Mouse (Mus musculus): ENCODE measurements around the gene App. TPM values are rescaled to one million over a fixed set of nuclear protein-coding genes. Genes with fewer than 3 reads are reported as not detected.

Gene App
- total RNA-seq, 2 experiments from 2014 or later, result 1,138 to 1,191 TPM

GRCm38 (mm10) chr16:84966983-84967382 lies 206.6 kb downstream of the App start:
- intact Hi-C loops (cut with DNase I), result no loop called here
- no peak for DNase-seq (ENCODE audit: extremely low spot score in 1 of 2, low spot score in 2 of 2)

- DNase-seq (ENCODE audit: extremely low spot score in 1 of 2, low spot score in 2 of 2), result no peak
- intact Hi-C loops (cut with DNase I), result no loop called here
Measured at GRCm38 (mm10) chr16:84966096-84966495, 207.5 kb downstream of the App start.

GRCm38 (mm10) chr16:84963960-84964359 lies 209.6 kb downstream of the App start:
- DNase-seq (ENCODE audit: extremely low spot score in 1 of 2, low spot score in 2 of 2), result no peak
- intact Hi-C loops (cut with DNase I), result no loop called here

- DNase-seq (ENCODE audit: extremely low spot score in 1 of 2, low spot score in 2 of 2), result no peak
- intact Hi-C loops (cut with DNase I), result no loop called here
Measured at GRCm38 (mm10) chr16:84963527-84963926, 210.0 kb downstream of the App start.

GRCm38 (mm10) chr16:84957253-84957652 lies 216.3 kb downstream of the App start:
- intact Hi-C loops (cut with DNase I), result loop anchor here (5.0 kb wide), 1 partner anchor 720 kb away; no protein-coding TSS in a partner anchor
- no peak for DNase-seq (ENCODE audit: extremely low spot score in 1 of 2, low spot score in 2 of 2)

GRCm38 (mm10) chr16:84956690-84957089 lies 216.9 kb downstream of the App start:
- intact Hi-C loops (cut with DNase I), result loop anchor here (5.0 kb wide), 1 partner anchor 721 kb away; no protein-coding TSS in a partner anchor

GRCm38 (mm10) chr16:84955840-84956239 lies 217.7 kb downstream of the App start:
- intact Hi-C loops (cut with DNase I), result loop anchor here (2.0 to 5.0 kb wide), 2 partner anchors 217 to 721 kb away; partner anchors contain the start of gene App
- no peak for DNase-seq (ENCODE audit: extremely low spot score in 1 of 2, low spot score in 2 of 2)

More at GRCm38 (mm10) chr16:84956690-84957089, 216.9 kb downstream of the App start:
- no peak for DNase-seq (ENCODE audit: extremely low spot score in 1 of 2, low spot score in 2 of 2)

GRCm38 (mm10) chr16:84955204-84955839 lies 218.2 kb downstream of the App start:
- intact Hi-C loops (cut with DNase I), result loop anchor here (2.0 to 5.0 kb wide), 2 partner anchors 217 to 722 kb away; partner anchors contain the start of gene App
- peak; percentile 84 to 90 for DNase-seq (ENCODE audit: extremely low spot score in 1 of 2, low spot score in 2 of 2)

GRCm38 (mm10) chr16:84931024-84931423 lies 242.5 kb downstream of the App start:
- intact Hi-C loops (cut with DNase I), result no loop called here

GRCm38 (mm10) chr16:84927827-84928226 lies 245.7 kb downstream of the App start:
- DNase-seq (ENCODE audit: extremely low spot score in 1 of 2, low spot score in 2 of 2), result no peak
- intact Hi-C loops (cut with DNase I), result no loop called here

More at GRCm38 (mm10) chr16:84931024-84931423, 242.5 kb downstream of the App start:
- DNase-seq (ENCODE audit: extremely low spot score in 1 of 2, low spot score in 2 of 2), result no peak

GRCm38 (mm10) chr16:84919649-84920308 lies 253.8 kb downstream of the App start:
- intact Hi-C loops (cut with DNase I), result no loop called here
- DNase-seq (ENCODE audit: extremely low spot score in 1 of 2, low spot score in 2 of 2), result no peak

- DNase-seq (ENCODE audit: extremely low spot score in 1 of 2, low spot score in 2 of 2), result no peak
- intact Hi-C loops (cut with DNase I), result no loop called here
Measured at GRCm38 (mm10) chr16:84919087-84919486, 254.5 kb downstream of the App start.

GRCm38 (mm10) chr16:84916772-84917171 lies 256.8 kb downstream of the App start:
- intact Hi-C loops (cut with DNase I), result no loop called here
- DNase-seq (ENCODE audit: extremely low spot score in 1 of 2, low spot score in 2 of 2), result peak in 1 of 2 experiments; percentile 16

- no peak for DNase-seq (ENCODE audit: extremely low spot score in 1 of 2, low spot score in 2 of 2)
- intact Hi-C loops (cut with DNase I), result no loop called here
Measured at GRCm38 (mm10) chr16:84911477-84912165, 261.9 kb downstream of the App start.

- intact Hi-C loops (cut with DNase I), result no loop called here
- DNase-seq (ENCODE audit: extremely low spot score in 1 of 2, low spot score in 2 of 2), result no peak
Measured at GRCm38 (mm10) chr16:84902995-84903394, 270.6 kb downstream of the App start.

Data from left cerebral cortex, postnatal 10 days (tissue).